Mouse (Mus musculus) MEL (cell line): ENCODE measurements around the gene Gm49721.
"Not testable (repeated sequence)": the region's sequence is repeated elsewhere in the genome, so short reads cannot be mapped to it uniquely, and the experiment has no call there.

Source experiments
- BHLHE40 ChIP-seq: IDR thresholded peaks from 2 replicates; pipeline ENCODE4 v1.6.1; 2012; ENCODE audit warnings: low read depth, mild to moderate bottlenecking, inconsistent platforms, low read length, improper control_type of control experiment, borderline replicate concordance
- CHD2 ChIP-seq: IDR thresholded peaks from 2 replicates; pipeline ENCODE4 v1.6.1; 2011; ENCODE audit warnings: low read length, improper control_type of control experiment
- CTCF ChIP-seq, 3 experiments: IDR thresholded peaks in 2 of 3; conservative IDR thresholded peaks in 1 of 3; 2 replicates each; pipeline ENCODE4 v1.5.1; 2011 to 2012; ENCODE audit warnings: low read length in 3 of 3, low read depth in 2 of 3, mild to moderate bottlenecking in 2 of 3, improper control_type of control experiment in 1 of 3, inconsistent platforms in 1 of 3, mixed read lengths in 1 of 3, moderate library complexity in 1 of 3; ENCODE audit not compliant: control insufficient read depth in 1 of 3, insufficient read depth in 1 of 3, poor library complexity in 1 of 3, severe bottlenecking in 1 of 3
- EP300 ChIP-seq, 2 experiments: IDR thresholded peaks; 2 replicates each; pipeline ENCODE4 v1.6.1; 2011; ENCODE audit warnings: improper control_type of control experiment in 2 of 2, low read length in 2 of 2, low read depth in 1 of 2, mild to moderate bottlenecking in 1 of 2
- GABPA ChIP-seq: IDR thresholded peaks from 2 replicates; pipeline ENCODE4 v1.6.1; 2012; ENCODE audit warnings: low read depth, mild to moderate bottlenecking, inconsistent platforms, low read length, improper control_type of control experiment, moderate library complexity
- HCFC1 ChIP-seq: IDR thresholded peaks from 2 replicates; pipeline ENCODE4 v1.6.1; 2012; ENCODE audit warnings: low read depth, mild to moderate bottlenecking, inconsistent platforms, low read length, improper control_type of control experiment, moderate library complexity
- MAX ChIP-seq: IDR thresholded peaks from 2 replicates; pipeline ENCODE4 v1.6.1; 2011; ENCODE audit warnings: low read length, improper control_type of control experiment
- MXI1 ChIP-seq: IDR thresholded peaks from 2 replicates; pipeline ENCODE4 v1.6.1; 2011; ENCODE audit warnings: mild to moderate bottlenecking, low read depth, low read length, improper control_type of control experiment
- POLR2A ChIP-seq, 2 experiments: IDR thresholded peaks; 2 replicates each; pipeline ENCODE4 v1.6.1; 2011 to 2012; ENCODE audit warnings: low read length in 2 of 2, mild to moderate bottlenecking in 2 of 2, control low read depth in 1 of 2, improper control_type of control experiment in 1 of 2, low read depth in 1 of 2, moderate library complexity in 1 of 2; ENCODE audit not compliant: control insufficient read depth in 1 of 2, insufficient read depth in 1 of 2, poor library complexity in 1 of 2
- SMC3 ChIP-seq: IDR thresholded peaks from 2 replicates; pipeline ENCODE4 v1.6.1; 2011; ENCODE audit warnings: low read depth, low read length, improper control_type of control experiment
- TAL1 ChIP-seq: IDR thresholded peaks from 2 replicates; pipeline ENCODE4 v1.6.1; 2012; ENCODE audit warnings: mild to moderate bottlenecking, inconsistent platforms, low read length, moderate library complexity, mixed read lengths
- ZC3H11A ChIP-seq: IDR thresholded peaks from 2 replicates; pipeline ENCODE4 v1.6.1; 2012; ENCODE audit warnings: low read depth, mild to moderate bottlenecking, inconsistent platforms, low read length, improper control_type of control experiment
- ZKSCAN1 ChIP-seq: IDR thresholded peaks from 2 replicates; pipeline ENCODE4 v1.6.1; 2012; ENCODE audit warnings: low read depth, mild to moderate bottlenecking, inconsistent platforms, low read length, improper control_type of control experiment, moderate library complexity
- ZMIZ1 ChIP-seq: IDR thresholded peaks from 2 replicates; pipeline ENCODE4 v1.6.1; 2012; ENCODE audit warnings: low read depth, mild to moderate bottlenecking, inconsistent platforms, low read length, improper control_type of control experiment, moderate library complexity

DNA sequence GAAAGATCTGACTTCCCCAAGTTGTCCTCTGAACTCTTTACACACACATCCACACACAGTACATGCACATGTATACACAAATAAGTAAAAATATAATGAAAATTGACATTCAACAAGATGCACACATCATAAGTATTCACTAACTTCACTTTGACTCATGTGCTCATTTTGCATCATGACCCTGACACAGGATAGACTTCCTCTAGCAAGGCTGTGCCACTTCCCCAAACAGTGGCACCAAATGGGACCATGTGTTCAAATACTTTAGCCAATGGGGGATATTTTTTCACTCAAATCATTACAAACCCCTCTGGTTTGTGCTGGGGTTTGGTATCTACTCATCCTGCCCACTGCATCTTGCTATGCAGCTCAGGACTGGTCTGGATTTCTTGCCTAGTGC is 30.2 kb downstream of the Gm49721 start:
- TF ChIP-seq TAL1; HCFC1; POLR2A (IDR thresholded peaks at IDR 0.05; ENCODE audit: control insufficient read depth in 1 of 2, insufficient read depth in 1 of 2, low read depth in 1 of 2, low read length in 2 of 2, poor library complexity in 1 of 2); GABPA; MAX; CHD2; CTCF (IDR thresholded peaks at IDR 0.05 in 2 of 3, conservative IDR thresholded peaks at IDR 0.05 in 1 of 3; ENCODE audit: control insufficient read depth in 1 of 3, insufficient read depth in 1 of 3, low read depth in 2 of 3, low read length in 3 of 3, poor library complexity in 1 of 3, severe bottlenecking in 1 of 3); ZKSCAN1; EP300 (IDR thresholded peaks at IDR 0.05; ENCODE audit: low read depth in 1 of 2, low read length in 2 of 2); BHLHE40; ZMIZ1; MXI1; ZC3H11A; SMC3: not testable (repeated sequence)
